Mouse (Mus musculus): ENCODE results near the gene Umps.
A peak's percentile ranks its signal among the peaks of the same experiment; 100 is the strongest.

The Umps gene

DNA sequence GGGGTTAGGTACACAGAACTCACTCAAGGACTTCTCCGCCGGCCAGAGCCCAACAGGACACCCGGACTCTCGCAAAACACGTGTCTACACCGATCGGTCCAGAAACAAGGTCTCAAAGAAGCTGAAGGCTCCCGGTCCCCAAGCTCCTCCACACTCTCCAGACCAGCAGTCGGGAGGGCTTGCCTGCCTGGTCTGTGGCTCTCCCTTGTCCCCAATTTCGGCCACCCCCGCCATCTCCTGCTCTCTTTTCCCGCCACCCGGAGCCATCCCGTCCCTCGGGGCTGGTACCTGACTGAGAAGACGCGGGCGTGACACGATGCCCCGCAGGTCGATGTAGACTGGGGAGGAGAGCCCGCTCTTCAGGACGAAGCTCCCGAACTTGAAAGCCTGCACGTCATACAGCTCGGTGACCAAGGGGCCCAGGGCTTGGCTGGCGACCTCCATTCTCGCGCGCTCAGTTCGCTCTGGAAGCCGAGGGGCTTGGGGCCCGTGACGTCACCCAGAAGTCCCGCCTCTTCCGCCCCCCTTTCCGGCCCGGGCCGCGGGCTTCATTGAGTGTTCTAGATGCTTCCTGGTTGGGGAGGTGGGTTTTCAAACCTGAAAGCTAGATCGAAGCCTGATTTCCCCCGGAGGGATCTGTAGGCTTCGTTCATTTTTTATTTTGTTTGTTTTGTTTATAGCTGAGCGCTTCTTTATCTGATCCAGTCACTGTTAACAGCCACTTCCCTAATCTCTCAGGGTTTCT, at the start of gene Umps:
Gene Umps, minus strand, starts transcription at position 501 of the 745 bp plus-strand sequence.
- DNase-seq (ENCODE audit: low spot score in 2 of 2) = peak; percentile 79 to 81

- DNase-seq (ENCODE audit: low spot score in 2 of 2) = no peak
Observed at GRCm38 (mm10) chr16:34011991-34012845, 45.4 kb upstream of the Umps start.

DNA sequence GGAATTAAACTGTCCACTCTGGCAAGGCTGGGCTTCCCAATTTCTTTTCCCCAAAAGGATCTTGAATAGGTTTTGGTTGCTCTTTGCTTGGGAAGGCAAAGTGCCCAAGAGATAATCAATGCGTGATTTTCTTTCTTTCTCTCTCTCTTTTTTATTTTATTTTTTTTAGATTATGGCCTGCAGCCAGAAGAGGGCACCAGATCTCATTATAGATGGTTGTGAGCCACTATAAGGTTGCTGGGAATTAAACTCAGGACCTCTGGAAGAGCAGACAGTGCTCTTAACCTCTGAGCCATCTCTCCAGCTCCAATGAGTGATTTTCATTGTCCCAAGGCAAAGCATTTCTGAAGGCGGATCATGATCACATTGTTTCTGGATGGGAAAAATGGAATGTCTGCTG, 42.7 kb upstream of the Umps start:
- no peak for DNase-seq (ENCODE audit: low spot score in 2 of 2)

GRCm38 (mm10) chr16:34005986-34006385, 39.1 kb upstream of the Umps start:
- DNase-seq (ENCODE audit: low spot score in 2 of 2) = no peak

DNA sequence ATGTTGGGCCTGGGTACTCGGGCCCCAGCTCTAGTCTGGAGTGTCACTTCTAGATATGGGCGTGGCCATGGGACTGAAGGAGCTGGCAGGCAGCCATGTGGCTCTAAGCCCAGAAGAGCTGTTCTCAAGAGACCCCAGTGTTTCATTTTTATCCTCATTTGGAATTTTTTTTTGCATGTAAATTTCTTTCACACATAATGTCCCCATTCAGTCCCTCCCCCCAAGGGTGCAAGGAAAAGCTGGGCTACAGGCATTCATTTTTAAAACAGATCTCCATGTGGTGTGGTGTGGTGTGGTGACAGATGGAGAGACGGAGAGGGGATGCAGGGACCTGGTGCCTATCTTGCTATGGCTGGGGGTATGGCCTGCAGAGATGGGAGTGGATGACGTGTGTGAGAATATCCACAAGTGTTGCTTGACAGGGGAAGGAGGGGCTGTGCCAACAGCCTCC, 37.3 kb upstream of the Umps start:
- no peak for DNase-seq (ENCODE audit: low spot score in 2 of 2)

- DNase-seq (ENCODE audit: low spot score in 2 of 2) = no peak
Observed at GRCm38 (mm10) chr16:34003566-34004127, 36.8 kb upstream of the Umps start.

DNA sequence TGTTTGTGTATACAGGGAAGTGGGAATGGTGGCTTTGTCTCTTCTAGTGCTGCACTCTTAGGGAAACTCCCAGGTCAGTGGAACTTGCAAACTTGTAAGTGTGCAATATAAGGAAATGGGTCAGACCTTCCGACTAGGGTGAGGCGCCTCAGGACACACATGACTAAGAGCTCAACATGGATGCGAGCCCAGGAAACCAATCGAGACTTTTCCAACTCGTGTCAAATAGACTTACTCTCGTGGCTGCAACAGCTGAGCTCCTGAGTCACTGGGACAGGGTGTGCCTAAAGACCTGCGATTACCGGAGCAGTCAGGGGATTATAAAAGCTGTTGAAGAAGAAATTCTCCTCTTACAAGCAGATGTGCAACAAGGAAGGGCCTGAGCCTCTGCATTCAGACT, 33.9 kb upstream of the Umps start:
- no peak for DNase-seq (ENCODE audit: low spot score in 2 of 2)

- peak in 1 of 2 experiments; percentile 18 for DNase-seq (ENCODE audit: low spot score in 2 of 2)
Observed at GRCm38 (mm10) chr16:33999388-33999787, 32.5 kb upstream of the Umps start.

DNA sequence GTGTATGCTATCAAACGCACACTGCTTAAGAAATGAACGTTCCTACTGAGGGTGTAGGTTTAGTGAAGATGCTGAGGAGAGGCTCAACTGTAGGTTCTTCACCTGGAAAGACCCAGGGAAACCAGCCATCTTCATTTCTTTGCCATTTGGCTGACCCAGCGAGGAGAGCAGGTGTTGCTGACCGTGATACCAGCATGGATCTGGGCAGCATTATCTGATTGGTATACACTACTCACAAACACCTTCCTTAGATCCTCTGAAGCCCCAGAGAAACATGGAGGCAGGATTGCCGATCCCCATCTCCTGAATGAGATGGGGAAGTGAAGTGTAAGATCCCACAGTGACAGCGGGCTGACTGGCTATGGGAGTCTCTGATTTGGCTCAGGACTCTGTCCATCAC, 31.2 kb upstream of the Umps start:
- DNase-seq (ENCODE audit: low spot score in 2 of 2) = no peak

GRCm38 (mm10) chr16:33996030-33996429, 29.2 kb upstream of the Umps start:
- peak; percentile 47 to 69 for DNase-seq (ENCODE audit: low spot score in 2 of 2)

GRCm38 (mm10) chr16:33995496-33995895, 28.7 kb upstream of the Umps start:
- no peak for DNase-seq (ENCODE audit: low spot score in 2 of 2)

- DNase-seq (ENCODE audit: low spot score in 2 of 2) = no peak
Observed at GRCm38 (mm10) chr16:33994321-33994720, 27.5 kb upstream of the Umps start.

DNA sequence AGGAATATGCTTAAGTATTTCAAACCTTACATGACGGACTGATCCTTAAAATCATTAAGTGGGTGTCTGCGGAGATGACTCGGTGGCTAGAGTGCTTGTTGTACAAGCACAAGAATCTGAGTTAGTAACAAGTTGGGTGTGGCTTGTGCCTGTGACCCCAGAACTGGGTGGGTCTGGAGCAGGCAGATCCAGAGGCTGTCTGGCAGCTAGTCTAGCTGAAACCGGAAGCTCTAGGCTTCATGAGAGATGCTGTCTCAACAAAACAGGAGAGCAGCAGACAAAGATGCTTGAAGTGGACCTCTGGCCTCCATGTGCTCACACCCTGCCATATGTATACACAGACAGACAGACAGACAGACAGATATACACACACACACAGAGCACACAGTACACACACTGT, 23.9 kb upstream of the Umps start:
- no peak for DNase-seq (ENCODE audit: low spot score in 2 of 2)

DNA sequence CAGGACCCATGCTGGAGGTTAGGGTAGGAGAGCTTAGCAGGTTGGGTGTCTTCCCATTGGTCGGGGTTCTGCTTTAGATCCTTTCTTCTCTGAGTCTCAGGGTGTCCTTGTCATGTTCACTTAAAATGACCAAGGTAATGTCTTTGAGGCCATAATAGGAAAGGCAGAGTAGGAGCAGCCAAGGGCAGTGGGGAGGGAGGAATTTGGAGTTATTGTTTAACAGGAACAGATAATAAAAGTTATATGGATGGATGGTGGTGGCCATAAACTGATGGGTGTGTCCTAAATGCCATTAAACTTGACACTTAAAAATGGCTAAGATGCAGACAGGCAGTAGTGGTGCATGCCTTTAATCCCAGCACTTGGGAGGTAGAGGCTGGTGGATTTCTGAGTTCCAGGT, 22.3 kb upstream of the Umps start:
- no peak for DNase-seq (ENCODE audit: low spot score in 2 of 2)

- DNase-seq (ENCODE audit: low spot score in 2 of 2) = peak; percentile 49
Observed at GRCm38 (mm10) chr16:33988358-33989012, 21.6 kb upstream of the Umps start.

GRCm38 (mm10) chr16:33986993-33987392, 20.2 kb upstream of the Umps start:
- DNase-seq (ENCODE audit: low spot score in 2 of 2) = no peak

DNA sequence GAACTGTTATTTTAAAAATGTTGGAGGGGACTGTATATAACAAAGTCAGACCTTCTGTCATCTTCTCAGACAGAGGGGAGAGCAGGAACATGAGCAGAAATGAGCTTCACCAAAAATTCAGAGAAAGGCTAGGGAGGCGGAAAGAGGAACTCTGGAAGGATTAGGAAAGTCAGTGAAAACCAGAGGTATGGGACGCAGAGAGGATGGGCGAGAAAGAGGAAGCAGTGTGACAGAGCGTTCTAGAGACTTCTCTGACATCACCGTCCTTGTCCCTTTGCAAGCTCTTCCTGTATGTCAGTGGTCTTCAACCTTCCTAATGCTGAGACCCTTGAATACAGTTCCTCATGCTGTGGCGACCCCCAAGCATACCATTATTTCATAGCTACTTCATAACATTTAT, 18.5 kb upstream of the Umps start:
- no peak for DNase-seq (ENCODE audit: low spot score in 2 of 2)

GRCm38 (mm10) chr16:33983712-33984111, 16.9 kb upstream of the Umps start:
- no peak for DNase-seq (ENCODE audit: low spot score in 2 of 2)

- DNase-seq (ENCODE audit: low spot score in 2 of 2) = no peak
Observed at GRCm38 (mm10) chr16:33979855-33980254, 13.0 kb upstream of the Umps start.

DNA sequence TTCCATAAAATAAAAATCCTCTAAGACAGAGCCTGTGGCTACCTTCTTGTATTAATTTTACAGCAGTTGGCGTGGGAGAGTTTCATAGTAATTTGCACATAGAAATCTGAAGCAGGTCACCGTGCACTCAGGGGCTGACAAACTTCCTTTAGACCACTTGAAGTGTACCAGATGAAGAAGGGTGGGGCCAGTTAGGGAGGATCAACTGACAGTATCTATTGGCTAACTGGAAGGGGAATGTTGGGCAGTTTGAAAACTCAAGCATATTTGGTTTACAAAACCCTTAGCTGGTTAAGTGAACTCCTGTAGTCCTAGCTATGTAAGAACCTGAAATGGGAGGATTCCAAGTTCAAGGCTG, 424 bp upstream of the Umps start:
- DNase-seq (ENCODE audit: low spot score in 2 of 2) = peak in 1 of 2 experiments; percentile 20

GRCm38 (mm10) chr16:33965878-33966537, 830 bp downstream of the Umps start:
- no peak for DNase-seq (ENCODE audit: low spot score in 2 of 2)

DNA sequence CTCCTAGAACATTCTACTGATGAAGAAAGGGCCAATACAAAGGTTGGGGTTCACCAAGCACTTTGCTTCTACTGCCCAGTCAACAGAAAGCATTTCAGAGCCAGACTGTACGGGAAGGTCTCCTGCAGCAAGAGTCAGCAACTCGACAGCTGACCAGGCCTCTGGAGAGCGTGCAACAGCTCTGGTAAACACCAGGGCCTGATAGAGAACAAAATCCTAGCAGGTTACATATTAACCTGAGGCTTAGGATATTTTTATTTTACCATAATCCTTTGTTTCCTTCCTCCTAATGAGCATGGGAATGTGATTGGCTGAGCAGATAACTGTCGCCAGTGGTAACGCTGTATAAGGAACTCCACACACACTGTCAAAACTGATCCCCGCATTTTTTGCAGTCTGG, 3.3 kb downstream of the Umps start:
- DNase-seq (ENCODE audit: low spot score in 2 of 2) = no peak

Measured in spleen, postnatal 36 days (tissue).